Mouse (Mus musculus): Measurements from ENCODE around the gene 4930512M02Rik. TPM values are rescaled to one million over a fixed set of nuclear protein-coding genes. Genes with fewer than 3 reads are reported as not detected.

Gene 4930512M02Rik
- polyA plus RNA-seq, 1 experiment: not detected

DNA sequence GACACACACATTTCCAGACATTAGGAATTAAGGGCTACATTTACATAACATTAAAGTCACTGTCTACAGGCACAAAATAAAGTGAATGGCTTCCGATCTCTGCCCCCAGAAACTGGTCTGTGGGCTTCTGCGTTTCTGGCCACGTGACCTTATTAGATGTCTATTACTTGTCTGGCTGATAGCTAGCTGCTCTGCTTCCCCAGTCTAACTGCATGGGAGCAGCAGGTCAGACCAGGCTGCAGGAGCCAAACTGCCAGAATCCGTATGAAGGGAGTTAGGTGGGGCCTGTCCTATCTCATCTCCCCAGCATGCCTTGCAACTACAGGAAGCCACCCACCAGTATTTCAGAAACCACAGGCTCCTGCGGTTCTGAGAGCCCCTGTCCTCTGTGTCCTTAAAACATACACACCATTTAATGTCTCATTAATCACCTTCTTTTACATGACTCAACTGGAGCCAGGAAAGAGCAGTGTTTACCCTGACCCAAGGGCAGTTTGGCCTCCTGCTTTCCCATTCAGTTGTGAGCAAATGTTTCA lies 29.4 kb upstream of the 4930512M02Rik start:
- no peak overlapping the region for H3K4me3 ChIP-seq (ENCODE audit: insufficient read depth, low read length)
- TF ChIP-seq CTCF (IDR thresholded peaks at IDR 0.05; ENCODE audit: extremely low read depth, insufficient read depth, low read length) (no peak), POLR2A (IDR thresholded peaks at IDR 0.05; ENCODE audit: extremely low read depth, insufficient read depth, low read length) (no peak)
- H3K27ac ChIP-seq (ENCODE audit: insufficient read depth, low read length): no peak overlapping the region
- no peaks in the 10 kb centered on the region for H3K4me1 ChIP-seq (ENCODE audit: control insufficient read depth, insufficient read depth, low read length)

DNA sequence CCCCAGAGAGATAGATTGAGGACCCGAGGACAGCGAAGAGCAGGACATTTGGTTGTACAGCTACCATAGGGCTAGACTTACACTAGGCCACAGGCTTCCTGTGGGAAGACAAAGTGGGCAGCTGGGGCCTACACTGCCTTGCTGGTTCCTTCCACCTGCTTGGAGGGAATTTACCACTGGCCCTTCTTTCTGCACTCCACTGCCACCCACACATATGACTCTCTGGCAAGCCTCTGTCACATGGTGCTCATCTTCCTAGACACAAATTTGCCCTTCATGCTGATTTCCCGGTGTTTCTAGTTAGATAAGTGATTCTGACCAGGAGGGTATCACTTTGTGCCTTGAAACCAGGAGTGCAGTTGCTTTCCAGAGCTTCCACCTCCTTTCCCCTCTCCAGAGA lies 28.8 kb upstream of the 4930512M02Rik start:
- Histone ChIP-seq H3K4me3 (ENCODE audit: insufficient read depth, low read length) (no peak overlapping the region), H3K27ac (ENCODE audit: insufficient read depth, low read length) (no peak overlapping the region), H3K4me1 (ENCODE audit: control insufficient read depth, insufficient read depth, low read length) (no peaks in the 10 kb centered on the region)
- TF ChIP-seq CTCF (IDR thresholded peaks at IDR 0.05; ENCODE audit: extremely low read depth, insufficient read depth, low read length) (no peak), POLR2A (IDR thresholded peaks at IDR 0.05; ENCODE audit: extremely low read depth, insufficient read depth, low read length) (no peak)

DNA sequence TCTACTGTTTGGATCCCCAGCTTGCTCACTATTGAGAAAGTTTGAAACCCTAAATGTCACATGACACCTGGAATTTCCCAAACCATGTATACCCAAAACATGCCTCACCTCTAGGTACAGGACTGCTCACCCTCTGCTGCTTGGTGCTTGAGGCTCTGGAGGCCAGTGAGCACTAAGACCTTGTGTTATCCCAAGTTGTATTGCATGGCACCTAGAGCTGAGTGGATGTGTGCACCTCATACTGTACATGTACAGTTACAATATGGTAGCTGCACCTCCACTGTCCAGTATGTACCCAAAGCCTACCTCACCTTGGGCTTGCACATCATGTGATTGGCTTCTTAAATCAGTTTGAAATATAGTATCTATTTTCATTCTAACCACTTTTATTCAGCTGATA lies 16.7 kb upstream of the 4930512M02Rik start:
- H3K4me1 ChIP-seq (ENCODE audit: control insufficient read depth, insufficient read depth, low read length): no peaks in the 10 kb centered on the region
- TF ChIP-seq CTCF (IDR thresholded peaks at IDR 0.05; ENCODE audit: extremely low read depth, insufficient read depth, low read length): no peak
- no peak for TF ChIP-seq POLR2A (IDR thresholded peaks at IDR 0.05; ENCODE audit: extremely low read depth, insufficient read depth, low read length)
- H3K27ac ChIP-seq (ENCODE audit: insufficient read depth, low read length): no peak overlapping the region
- no peak overlapping the region for H3K4me3 ChIP-seq (ENCODE audit: insufficient read depth, low read length)

DNA sequence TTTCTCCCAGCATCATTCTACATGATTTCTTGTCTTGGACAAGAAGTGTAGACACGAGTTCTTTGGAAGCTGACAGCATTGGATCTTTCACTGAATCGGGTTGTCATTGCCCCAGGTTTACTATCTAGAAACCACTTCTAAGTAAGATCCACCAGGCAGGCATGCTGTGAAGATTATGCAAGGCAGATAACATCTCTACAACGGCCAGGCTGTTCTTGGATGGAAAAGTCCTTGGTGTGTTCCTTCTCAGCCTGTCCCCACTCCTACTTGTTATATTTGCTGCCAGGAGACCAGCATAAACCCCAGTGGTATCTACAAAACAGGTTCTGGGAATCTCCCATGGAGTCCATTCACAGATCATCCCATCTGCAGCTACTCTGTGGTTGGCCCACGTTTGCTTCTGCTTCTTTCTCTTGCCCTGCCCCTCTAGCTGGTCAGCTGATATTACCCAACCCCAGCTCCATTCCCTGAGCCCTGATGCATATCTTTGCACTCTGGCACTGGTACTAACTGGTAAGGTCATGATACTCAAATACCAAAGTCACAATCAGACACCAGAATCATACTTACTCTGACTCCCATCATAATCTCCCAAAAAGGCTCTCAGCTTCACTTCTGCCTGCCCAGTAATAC lies 3.4 kb downstream of the 4930512M02Rik start:
- TF ChIP-seq CTCF (IDR thresholded peaks at IDR 0.05; ENCODE audit: extremely low read depth, insufficient read depth, low read length): no peak
- TF ChIP-seq POLR2A (IDR thresholded peaks at IDR 0.05; ENCODE audit: extremely low read depth, insufficient read depth, low read length): no peak
- no peak overlapping the region for H3K27ac ChIP-seq (ENCODE audit: insufficient read depth, low read length)
- H3K4me3 ChIP-seq (ENCODE audit: insufficient read depth, low read length): no peak overlapping the region
- H3K4me1 ChIP-seq (ENCODE audit: control insufficient read depth, insufficient read depth, low read length): no peaks in the 10 kb centered on the region

DNA sequence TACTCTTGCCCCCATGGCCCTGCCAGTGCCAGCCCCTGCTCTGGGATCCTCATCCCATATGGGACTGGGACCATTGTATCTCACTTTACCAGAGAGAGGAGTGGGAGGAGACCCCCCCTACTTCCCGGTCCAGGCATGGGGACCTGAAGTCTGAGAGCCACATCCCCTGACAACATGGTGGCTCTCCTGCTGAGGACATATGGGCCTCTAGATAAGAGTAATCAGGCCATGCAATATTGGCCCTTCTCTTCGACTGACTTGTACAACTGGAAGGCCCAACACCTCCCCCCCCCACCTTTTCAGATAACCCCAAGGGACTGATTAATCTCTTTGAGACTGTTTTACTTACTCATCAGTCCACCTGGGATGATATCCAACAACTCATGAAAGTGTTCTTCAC lies 18.4 kb downstream of the 4930512M02Rik start:
- Histone ChIP-seq H3K4me3 (ENCODE audit: insufficient read depth, low read length) (no peak overlapping the region), H3K27ac (ENCODE audit: insufficient read depth, low read length) (no peak overlapping the region), H3K4me1 (ENCODE audit: control insufficient read depth, insufficient read depth, low read length) (no peaks in the 10 kb centered on the region)
- no peak for TF ChIP-seq POLR2A (IDR thresholded peaks at IDR 0.05; ENCODE audit: extremely low read depth, insufficient read depth, low read length)
- TF ChIP-seq CTCF (IDR thresholded peaks at IDR 0.05; ENCODE audit: extremely low read depth, insufficient read depth, low read length): no peak

DNA sequence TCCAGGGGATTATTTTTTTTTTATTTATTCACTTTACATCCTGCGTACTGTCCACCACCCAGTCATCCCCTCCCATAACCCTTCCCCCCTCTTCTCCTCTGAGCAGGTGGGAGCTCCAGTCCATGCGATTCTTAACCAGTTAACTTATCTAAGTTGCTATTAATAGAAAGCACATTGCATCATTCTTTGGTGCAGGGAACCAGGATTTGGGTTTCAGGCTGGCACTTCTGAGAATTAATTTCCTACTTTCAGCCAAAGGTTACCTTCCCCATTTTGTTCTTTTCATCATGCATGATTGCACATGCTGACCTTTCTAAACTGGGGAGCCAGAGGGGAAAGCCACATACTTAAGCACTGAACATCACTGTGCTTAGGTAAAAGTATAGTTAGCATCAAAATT lies 40.3 kb downstream of the 4930512M02Rik start:
- Histone ChIP-seq H3K4me1 (ENCODE audit: control insufficient read depth, insufficient read depth, low read length) (no peaks in the 10 kb centered on the region), H3K4me3 (ENCODE audit: insufficient read depth, low read length) (no peak overlapping the region), H3K27ac (ENCODE audit: insufficient read depth, low read length) (no peak overlapping the region)
- no peak for TF ChIP-seq CTCF (IDR thresholded peaks at IDR 0.05; ENCODE audit: extremely low read depth, insufficient read depth, low read length)
- TF ChIP-seq POLR2A (IDR thresholded peaks at IDR 0.05; ENCODE audit: extremely low read depth, insufficient read depth, low read length): no peak

DNA sequence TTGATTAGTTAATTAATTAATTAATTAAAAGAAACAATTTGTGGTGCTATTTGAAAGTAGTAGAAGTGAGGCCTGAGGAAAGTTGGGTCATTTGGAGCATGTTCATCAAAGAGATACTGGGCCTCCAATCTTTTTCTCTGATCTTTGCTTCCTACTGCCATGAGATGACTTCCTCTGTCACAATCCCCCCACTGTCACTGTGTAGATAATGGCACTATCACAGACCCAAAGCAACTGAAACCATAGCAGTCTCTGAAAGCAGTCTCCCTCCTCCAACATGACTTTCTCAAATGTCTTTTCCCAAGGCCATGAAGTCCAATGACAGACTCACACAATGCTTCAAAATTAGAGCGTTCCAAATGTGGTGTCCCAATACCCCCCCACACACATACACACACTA lies 41.2 kb downstream of the 4930512M02Rik start:
- TF ChIP-seq CTCF (IDR thresholded peaks at IDR 0.05; ENCODE audit: extremely low read depth, insufficient read depth, low read length) (no peak), POLR2A (IDR thresholded peaks at IDR 0.05; ENCODE audit: extremely low read depth, insufficient read depth, low read length) (no peak)
- no peak overlapping the region for H3K27ac ChIP-seq (ENCODE audit: insufficient read depth, low read length)
- H3K4me1 ChIP-seq (ENCODE audit: control insufficient read depth, insufficient read depth, low read length): no peaks in the 10 kb centered on the region
- no peak overlapping the region for H3K4me3 ChIP-seq (ENCODE audit: insufficient read depth, low read length)

DNA sequence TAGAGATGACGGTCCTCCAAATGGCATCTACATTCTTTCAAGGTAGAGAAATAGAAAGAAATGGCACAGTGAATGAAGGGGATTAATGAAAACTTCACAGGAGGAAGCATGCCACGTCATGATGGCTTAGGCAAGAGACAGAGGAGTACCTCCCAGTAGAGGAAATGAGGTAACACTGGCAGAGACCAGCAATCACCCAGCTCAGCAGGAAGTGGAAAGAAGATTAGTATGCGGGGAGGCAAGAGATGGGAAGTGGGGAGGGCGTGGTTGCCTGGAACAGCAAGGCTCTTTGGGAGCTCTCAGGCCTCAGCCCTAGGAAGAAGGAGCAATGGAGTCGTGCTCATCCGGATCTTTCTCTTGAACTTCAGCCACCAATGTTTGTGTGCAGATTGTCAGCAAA lies 53.9 kb downstream of the 4930512M02Rik start:
- no peak for TF ChIP-seq CTCF (IDR thresholded peaks at IDR 0.05; ENCODE audit: extremely low read depth, insufficient read depth, low read length)
- no peak for TF ChIP-seq POLR2A (IDR thresholded peaks at IDR 0.05; ENCODE audit: extremely low read depth, insufficient read depth, low read length)
- no peak overlapping the region for H3K27ac ChIP-seq (ENCODE audit: insufficient read depth, low read length)
- no peaks in the 10 kb centered on the region for H3K4me1 ChIP-seq (ENCODE audit: control insufficient read depth, insufficient read depth, low read length)
- no peak overlapping the region for H3K4me3 ChIP-seq (ENCODE audit: insufficient read depth, low read length)

DNA sequence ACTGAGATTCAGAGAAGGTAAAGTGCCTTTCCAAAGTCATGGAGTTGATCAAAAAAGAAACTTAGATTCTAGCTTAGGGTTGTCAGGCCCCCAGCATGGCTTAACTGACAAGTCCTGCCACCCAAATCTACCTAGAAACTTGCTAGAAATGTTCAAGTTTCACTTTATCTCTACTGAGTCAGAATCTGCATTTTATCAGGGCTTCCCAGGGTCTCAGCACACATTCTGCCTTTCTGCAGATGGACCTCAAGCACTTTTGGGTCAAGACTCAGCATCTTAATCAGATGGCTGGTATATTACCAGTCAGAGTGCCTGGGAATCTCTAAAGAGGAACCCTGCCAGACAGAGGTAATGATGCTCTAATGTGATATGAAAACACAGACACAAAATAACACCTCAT lies 56.9 kb downstream of the 4930512M02Rik start:
- no peaks in the 10 kb centered on the region for H3K4me1 ChIP-seq (ENCODE audit: control insufficient read depth, insufficient read depth, low read length)
- H3K27ac ChIP-seq (ENCODE audit: insufficient read depth, low read length): no peak overlapping the region
- no peak overlapping the region for H3K4me3 ChIP-seq (ENCODE audit: insufficient read depth, low read length)
- TF ChIP-seq POLR2A (IDR thresholded peaks at IDR 0.05; ENCODE audit: extremely low read depth, insufficient read depth, low read length) (no peak), CTCF (IDR thresholded peaks at IDR 0.05; ENCODE audit: extremely low read depth, insufficient read depth, low read length) (no peak)

DNA sequence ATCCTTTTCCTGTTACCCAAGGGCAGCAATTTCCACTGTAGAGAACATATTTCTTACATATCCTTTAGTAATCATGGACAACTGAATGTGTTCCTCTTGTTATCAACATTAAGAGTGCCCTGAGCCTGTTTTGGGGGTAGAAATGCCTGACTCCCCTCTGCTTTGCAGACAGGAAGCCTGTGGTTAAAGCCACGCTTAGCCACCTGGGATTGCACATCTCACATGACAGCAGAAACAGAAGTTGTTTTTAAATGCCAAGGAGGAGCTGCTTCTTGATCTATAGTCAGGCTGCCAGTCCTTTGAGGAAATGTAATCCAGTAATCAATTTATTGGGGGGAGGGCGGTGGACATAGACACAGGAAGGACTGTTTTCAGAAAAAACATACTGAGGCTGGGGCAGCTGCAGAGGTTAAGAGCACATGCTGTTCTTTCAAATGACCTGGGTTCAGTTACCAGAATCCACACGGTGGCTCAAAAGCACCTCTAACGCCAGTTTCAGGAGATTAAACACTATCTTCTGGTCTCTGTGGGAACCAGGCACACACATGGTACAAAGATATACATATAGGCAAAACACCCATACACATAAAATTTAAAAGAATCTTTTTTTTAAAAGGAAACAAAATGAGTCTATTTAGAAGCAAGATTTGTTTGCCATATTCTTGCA lies 58.0 kb downstream of the 4930512M02Rik start:
- Histone ChIP-seq H3K27ac (ENCODE audit: insufficient read depth, low read length) (no peak overlapping the region), H3K4me1 (ENCODE audit: control insufficient read depth, insufficient read depth, low read length) (no peaks in the 10 kb centered on the region), H3K4me3 (ENCODE audit: insufficient read depth, low read length) (no peak overlapping the region)
- no peak for TF ChIP-seq POLR2A (IDR thresholded peaks at IDR 0.05; ENCODE audit: extremely low read depth, insufficient read depth, low read length)
- no peak for TF ChIP-seq CTCF (IDR thresholded peaks at IDR 0.05; ENCODE audit: extremely low read depth, insufficient read depth, low read length)

All from cortical plate, adult 2 months (tissue).